Mouse (Mus musculus): ENCODE results near the gene Abcf2.
"Not testable (repeated sequence)": the region's sequence is repeated elsewhere in the genome, so short reads cannot be mapped to it uniquely, and the experiment has no call there.

The Abcf2 gene

DNA sequence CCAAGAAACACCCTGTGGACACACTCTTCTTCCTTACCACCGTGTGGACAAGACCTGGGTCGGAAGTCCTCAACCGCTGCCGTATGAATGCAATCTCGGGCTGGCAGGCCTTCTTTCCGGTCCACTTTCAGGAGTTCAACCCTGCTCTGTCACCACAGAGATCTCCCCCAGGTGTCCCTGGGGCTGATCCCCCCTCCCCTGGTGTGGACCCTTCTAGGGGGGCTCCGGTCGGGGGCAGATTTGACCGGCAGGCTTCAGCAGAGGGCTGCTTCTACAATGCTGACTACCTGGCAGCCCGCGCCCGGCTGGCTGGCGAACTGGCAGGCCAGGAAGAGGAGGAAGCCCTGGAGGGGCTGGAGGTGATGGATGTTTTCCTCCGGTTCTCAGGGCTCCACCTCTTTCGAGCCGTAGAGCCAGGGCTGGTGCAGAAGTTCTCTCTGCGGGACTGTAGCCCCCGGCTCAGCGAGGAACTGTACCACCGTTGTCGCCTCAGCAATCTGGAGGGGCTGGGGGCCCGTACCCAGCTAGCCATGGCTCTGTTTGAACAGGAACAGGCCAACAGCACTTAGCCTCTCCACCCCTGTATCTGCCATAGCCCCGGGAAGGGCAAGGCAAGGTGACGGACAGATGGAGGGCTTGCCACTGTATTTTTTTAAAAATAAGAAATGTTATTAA, 14.7 kb upstream of the Abcf2 start:
- in situ Hi-C loops (cut with MboI; ENCODE audit: low pct_unique_long_range_greater_than_20kb in 1 of 2, low sequenced_read_pairs in 2 of 2, unreplicated experiment in 1 of 2) = no loop called here

DNA sequence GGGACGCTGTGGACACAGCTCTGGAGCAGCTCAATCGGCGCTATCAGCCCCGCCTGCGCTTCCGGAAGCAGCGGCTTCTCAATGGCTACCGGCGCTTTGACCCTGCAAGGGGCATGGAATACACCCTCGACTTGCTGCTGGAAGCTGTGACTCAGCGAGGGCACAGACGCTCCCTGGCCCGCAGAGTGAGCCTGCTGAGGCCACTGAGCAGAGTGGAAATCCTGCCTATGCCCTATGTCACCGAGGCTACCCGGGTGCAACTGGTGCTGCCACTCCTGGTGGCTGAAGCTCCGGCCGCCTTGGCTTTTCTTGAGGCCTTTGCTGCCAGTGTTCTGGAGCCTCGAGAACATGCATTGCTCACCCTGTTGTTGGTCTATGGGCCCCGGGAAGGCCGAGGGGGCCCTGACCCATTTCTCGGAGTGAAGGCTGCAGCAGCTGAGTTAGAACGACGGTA, 14.0 kb upstream of the Abcf2 start:
- in situ Hi-C loops (cut with MboI; ENCODE audit: low pct_unique_long_range_greater_than_20kb in 1 of 2, low sequenced_read_pairs in 2 of 2, unreplicated experiment in 1 of 2) = no loop called here

- in situ Hi-C loops (cut with MboI; ENCODE audit: low pct_unique_long_range_greater_than_20kb in 1 of 2, low sequenced_read_pairs in 2 of 2, unreplicated experiment in 1 of 2) = no loop called here
Observed at GRCm38 (mm10) chr5:24589511-24590500, 12.5 kb upstream of the Abcf2 start.

DNA sequence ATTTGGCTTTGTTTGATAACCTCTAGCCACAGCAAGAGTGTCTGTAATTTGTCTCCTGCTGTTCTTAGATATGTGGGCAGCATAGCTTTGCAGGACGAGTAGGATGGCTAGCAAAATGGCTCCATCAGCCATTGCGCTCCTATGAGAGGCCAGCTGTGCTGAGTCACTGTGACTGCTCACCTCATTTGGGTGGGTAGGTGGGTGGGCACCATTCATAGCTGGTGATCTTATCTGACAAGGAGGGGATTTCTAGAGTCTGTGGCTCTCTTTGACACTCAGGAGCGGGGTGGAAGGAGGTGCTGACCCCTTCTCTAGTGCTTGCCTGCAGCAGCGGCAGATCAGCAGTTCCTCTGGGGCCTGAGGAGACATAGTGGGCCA, 9.9 kb upstream of the Abcf2 start:
- in situ Hi-C loops (cut with MboI; ENCODE audit: low pct_unique_long_range_greater_than_20kb in 1 of 2, low sequenced_read_pairs in 2 of 2, unreplicated experiment in 1 of 2) = no loop called here

DNA sequence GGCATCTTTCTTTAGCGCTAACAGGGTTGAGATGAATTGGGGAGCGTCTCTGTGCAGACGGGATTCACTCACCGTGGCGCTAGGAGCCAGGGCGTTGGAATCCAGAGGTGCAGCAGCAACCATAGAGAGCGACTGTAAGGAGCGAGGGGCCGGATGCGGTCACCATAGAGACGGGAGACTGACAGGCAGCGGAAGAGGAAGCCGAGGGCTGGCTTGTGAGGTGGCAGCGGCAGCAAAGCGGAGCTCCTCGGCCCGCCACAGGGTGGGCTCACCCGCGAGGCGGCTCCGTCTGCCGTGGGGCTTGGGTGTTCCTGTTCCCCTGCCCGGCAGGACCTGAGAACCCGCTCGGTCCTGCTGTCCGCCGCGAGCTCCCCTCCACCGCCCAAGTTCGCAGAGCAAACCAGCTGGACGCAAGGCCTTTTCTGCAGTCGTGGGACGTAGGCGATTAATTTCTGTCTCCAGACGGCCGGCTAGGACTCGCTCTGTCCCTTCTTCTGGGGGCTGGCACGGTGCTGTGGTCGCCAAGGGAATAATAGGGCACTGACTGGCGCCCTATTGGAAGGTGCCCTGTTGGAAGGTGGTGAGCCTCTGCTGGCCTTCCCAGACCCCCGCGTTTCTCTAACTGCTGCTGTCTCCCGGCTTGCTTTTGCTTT, 9.4 kb upstream of the Abcf2 start, which contains the start of gene Chpf2:
Gene Chpf2, plus strand, starts transcription at position 195 of the 653 bp plus-strand sequence.
- in situ Hi-C loops (cut with MboI; ENCODE audit: low pct_unique_long_range_greater_than_20kb in 1 of 2, low sequenced_read_pairs in 2 of 2, unreplicated experiment in 1 of 2) = no loop called here

GRCm38 (mm10) chr5:24586106-24586505, 8.8 kb upstream of the Abcf2 start:
- in situ Hi-C loops (cut with MboI; ENCODE audit: low pct_unique_long_range_greater_than_20kb in 1 of 2, low sequenced_read_pairs in 2 of 2, unreplicated experiment in 1 of 2) = no loop called here

- in situ Hi-C loops (cut with MboI; ENCODE audit: low pct_unique_long_range_greater_than_20kb in 1 of 2, low sequenced_read_pairs in 2 of 2, unreplicated experiment in 1 of 2) = no loop called here
Observed at GRCm38 (mm10) chr5:24578109-24578963, 1.1 kb upstream of the Abcf2 start.

GRCm38 (mm10) chr5:24576801-24577182, 475 bp downstream of the Abcf2 start:
- in situ Hi-C loops (cut with MboI; ENCODE audit: low pct_unique_long_range_greater_than_20kb in 1 of 2, low sequenced_read_pairs in 2 of 2, unreplicated experiment in 1 of 2) = no loop called here

GRCm38 (mm10) chr5:24575948-24576347, 1.3 kb downstream of the Abcf2 start:
- in situ Hi-C loops (cut with MboI; ENCODE audit: low pct_unique_long_range_greater_than_20kb in 1 of 2, low sequenced_read_pairs in 2 of 2, unreplicated experiment in 1 of 2) = no loop called here

- in situ Hi-C loops (cut with MboI; ENCODE audit: low pct_unique_long_range_greater_than_20kb in 1 of 2, low sequenced_read_pairs in 2 of 2, unreplicated experiment in 1 of 2) = no loop called here
Observed at GRCm38 (mm10) chr5:24556709-24557108, 20.6 kb downstream of the Abcf2 start, which contains the start of gene 4931409K22Rik. Gene 4931409K22Rik, minus strand, starts transcription at chr5:24556809.

- in situ Hi-C loops (cut with MboI; ENCODE audit: low pct_unique_long_range_greater_than_20kb in 1 of 2, low sequenced_read_pairs in 2 of 2, unreplicated experiment in 1 of 2) = not testable (repeated sequence)
Observed at GRCm38 (mm10) chr5:24555335-24555734, 21.9 kb downstream of the Abcf2 start.

GRCm38 (mm10) chr5:24553621-24554244, 23.5 kb downstream of the Abcf2 start:
- in situ Hi-C loops (cut with MboI; ENCODE audit: low pct_unique_long_range_greater_than_20kb in 1 of 2, low sequenced_read_pairs in 2 of 2, unreplicated experiment in 1 of 2) = no loop called here

DNA sequence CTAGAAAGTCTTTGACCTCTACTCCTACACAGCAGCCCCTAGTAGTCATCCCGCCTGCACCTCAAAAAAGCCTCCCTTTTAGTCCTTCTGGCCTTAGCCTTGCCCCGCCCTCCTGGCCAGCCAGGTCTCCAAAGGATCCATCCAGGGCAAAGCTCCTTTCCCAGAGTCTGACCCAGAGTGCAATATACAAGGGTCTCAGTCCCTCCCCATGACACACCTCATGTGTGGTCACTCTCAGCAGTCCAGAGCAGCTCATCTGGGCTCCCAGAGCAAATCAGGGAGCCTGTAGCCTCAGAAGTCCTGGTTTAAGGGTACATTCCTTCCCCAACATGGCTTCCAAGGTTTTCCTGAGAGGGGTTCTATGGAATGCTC, 26.0 kb downstream of the Abcf2 start:
- in situ Hi-C loops (cut with MboI; ENCODE audit: low pct_unique_long_range_greater_than_20kb in 1 of 2, low sequenced_read_pairs in 2 of 2, unreplicated experiment in 1 of 2) = no loop called here

- in situ Hi-C loops (cut with MboI; ENCODE audit: low pct_unique_long_range_greater_than_20kb in 1 of 2, low sequenced_read_pairs in 2 of 2, unreplicated experiment in 1 of 2) = no loop called here
Observed at GRCm38 (mm10) chr5:24550598-24551316, 26.5 kb downstream of the Abcf2 start.

GRCm38 (mm10) chr5:24542643-24543042, 34.6 kb downstream of the Abcf2 start:
- in situ Hi-C loops (cut with MboI; ENCODE audit: low pct_unique_long_range_greater_than_20kb in 1 of 2, low sequenced_read_pairs in 2 of 2, unreplicated experiment in 1 of 2) = no loop called here

DNA sequence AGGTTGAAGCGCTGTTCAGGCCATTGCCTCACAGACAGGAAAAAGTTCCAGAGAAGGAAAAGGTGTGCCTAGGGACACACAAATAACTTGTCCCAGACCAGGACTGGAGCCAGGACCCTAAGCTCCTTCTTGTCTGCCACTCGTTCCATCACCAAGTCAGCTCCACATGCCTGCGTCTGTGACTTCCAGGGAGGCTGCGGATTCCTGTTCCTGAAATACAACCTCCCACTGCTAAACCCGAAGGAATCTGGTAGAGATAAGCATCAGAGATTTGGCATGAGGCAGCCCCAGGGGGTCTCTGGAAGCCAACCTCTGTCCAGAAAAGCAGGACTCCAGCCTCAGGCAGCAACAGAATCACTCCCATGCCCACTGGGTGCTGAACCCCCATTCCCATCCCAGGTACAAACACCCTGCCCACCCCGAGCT, 36.1 kb downstream of the Abcf2 start:
- in situ Hi-C loops (cut with MboI; ENCODE audit: low pct_unique_long_range_greater_than_20kb in 1 of 2, low sequenced_read_pairs in 2 of 2, unreplicated experiment in 1 of 2) = no loop called here
